Mouse (Mus musculus) heart, postnatal 36 days (tissue): ENCODE results near the gene Gm17361. TPM values are rescaled to one million over a fixed set of nuclear protein-coding genes. Genes with fewer than 3 reads are reported as not detected.
"Not testable (repeated sequence)": the region's sequence is repeated elsewhere in the genome, so short reads cannot be mapped to it uniquely, and the experiment has no call there.

ENCODE experiments used
- DNase-seq, 2 experiments: peaks; one replicate each; pipeline ENCODE4 v3.0.0; 2021 to 2022
- intact Hi-C: fragments of 180-260 bp; cut with DNase I; formaldehyde crosslinking; loops from one replicate; pipeline ENCODE4 v1.15.1; 2025
- total RNA-seq, 2 experiments: library from RNA; stranded (reverse); gene quantifications; 2 replicates each; pipeline ENCODE4 v1.2.3; 2021

Gene Gm17361
- total RNA-seq, result not detected

DNA sequence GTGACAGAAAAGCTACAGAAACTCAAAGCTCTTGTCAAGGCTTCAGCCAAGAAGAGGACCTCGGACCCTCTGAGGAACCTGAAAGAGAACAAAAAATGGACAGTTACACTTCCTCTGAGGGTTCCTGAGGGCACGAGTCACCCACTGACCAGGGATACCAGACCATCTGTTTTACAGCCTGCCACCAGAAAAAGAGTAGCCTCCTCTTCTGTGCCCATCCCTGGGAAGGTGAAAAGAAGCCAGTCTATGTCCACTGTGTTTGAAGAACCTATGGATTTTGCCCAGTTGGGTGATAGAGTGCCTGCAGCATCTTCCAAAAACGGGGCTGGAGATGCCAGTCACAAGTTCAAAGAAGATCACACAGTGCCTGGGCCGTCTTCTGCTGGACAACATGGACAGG, at the start of gene Gm17361:
Gene Gm17361 (plus strand): TSS at position 301 of the 400 bp plus-strand sequence.
- DNase-seq, intact Hi-C loops: not testable (repeated sequence)
